Mouse (Mus musculus) gastrocnemius, postnatal 10 days (tissue): ENCODE measurements around the gene Cfap100. TPM values are rescaled to one million over a fixed set of nuclear protein-coding genes. Genes with fewer than 3 reads are reported as not detected.

Source experiments
- DNase-seq: peaks from one replicate; pipeline ENCODE4 v3.0.0; 2021; ENCODE audit warnings: mixed read lengths
- long read RNA-seq, 2 experiments: library from polyadenylated mRNA; stranded (forward); transcript quantifications; one replicate each; pipeline ENCODE4 v2.0.0; 2021
- total RNA-seq, 2 experiments: library from RNA; stranded (reverse); gene quantifications; 2 replicates each; pipeline ENCODE4 v1.2.3; 2021

Cfap100 gene
- total RNA-seq: under 1 TPM; 0.34 to 0.47 TPM
- long read RNA-seq, experiment 1: 0 reads
- long read RNA-seq, experiment 2, partial matches to known transcripts: 0 of 1 reads
- long read RNA-seq, experiment 2, other reads (novel, unspliced or antisense): 1 of 1 reads

- DNase-seq: peak; percentile 78
These were observed at the start of gene Cfap100 for GRCm38 (mm10) chr6:90428380-90428974. Gene Cfap100, minus strand, starts transcription at chr6:90428797.

- peak; percentile 69 for DNase-seq
These were observed 48.4 kb upstream of the Cfap100 start for GRCm38 (mm10) chr6:90476941-90477518.

- no peak for DNase-seq
These were observed 47.2 kb upstream of the Cfap100 start for GRCm38 (mm10) chr6:90475854-90476212.

GRCm38 (mm10) chr6:90475176-90475853, 46.7 kb upstream of the Cfap100 start:
- no peak for DNase-seq

- DNase-seq: no peak
These were observed 45.8 kb upstream of the Cfap100 start for GRCm38 (mm10) chr6:90474361-90474750.

GRCm38 (mm10) chr6:90473630-90474360, 45.2 kb upstream of the Cfap100 start:
- no peak for DNase-seq

- no peak for DNase-seq
These were observed 44.1 kb upstream of the Cfap100 start for GRCm38 (mm10) chr6:90472697-90473096.

- DNase-seq: no peak
These were observed 43.5 kb upstream of the Cfap100 start for GRCm38 (mm10) chr6:90472079-90472478.

- peak; percentile 52 for DNase-seq
These were observed 42.4 kb upstream of the Cfap100 start for GRCm38 (mm10) chr6:90470947-90471541.

GRCm38 (mm10) chr6:90470255-90470654, 41.7 kb upstream of the Cfap100 start:
- DNase-seq: no peak

GRCm38 (mm10) chr6:90469041-90469440, 40.4 kb upstream of the Cfap100 start:
- DNase-seq: no peak

- no peak for DNase-seq
These were observed 39.6 kb upstream of the Cfap100 start for GRCm38 (mm10) chr6:90468216-90468615.

GRCm38 (mm10) chr6:90466847-90467410, 38.3 kb upstream of the Cfap100 start:
- no peak for DNase-seq

GRCm38 (mm10) chr6:90466079-90466478, 37.5 kb upstream of the Cfap100 start:
- DNase-seq: peak; percentile 39

- no peak for DNase-seq
These were observed 36.5 kb upstream of the Cfap100 start for GRCm38 (mm10) chr6:90465028-90465640.

- DNase-seq: no peak
These were observed 35.4 kb upstream of the Cfap100 start for GRCm38 (mm10) chr6:90463890-90464421.

- peak; percentile 86 for DNase-seq
These were observed 34.7 kb upstream of the Cfap100 start for GRCm38 (mm10) chr6:90463228-90463862.

- peak; percentile 42 for DNase-seq
These were observed 34.2 kb upstream of the Cfap100 start for GRCm38 (mm10) chr6:90462841-90463227.

GRCm38 (mm10) chr6:90462181-90462706, 33.6 kb upstream of the Cfap100 start, which contains the start of gene Klf15:
Gene Klf15, plus strand, starts transcription at chr6:90462576.
- peak; percentile 83 for DNase-seq

- no peak for DNase-seq
These were observed 33.2 kb upstream of the Cfap100 start for GRCm38 (mm10) chr6:90461771-90462170.
